Mouse (Mus musculus): ENCODE measurements at regions not wholly inside any gene's neighbourhood (a gene's known extent, or its start where the extent isn't known, plus 50 kb on each side); places are given as distances from the start of the nearest gene placed in this dataset.

DNA sequence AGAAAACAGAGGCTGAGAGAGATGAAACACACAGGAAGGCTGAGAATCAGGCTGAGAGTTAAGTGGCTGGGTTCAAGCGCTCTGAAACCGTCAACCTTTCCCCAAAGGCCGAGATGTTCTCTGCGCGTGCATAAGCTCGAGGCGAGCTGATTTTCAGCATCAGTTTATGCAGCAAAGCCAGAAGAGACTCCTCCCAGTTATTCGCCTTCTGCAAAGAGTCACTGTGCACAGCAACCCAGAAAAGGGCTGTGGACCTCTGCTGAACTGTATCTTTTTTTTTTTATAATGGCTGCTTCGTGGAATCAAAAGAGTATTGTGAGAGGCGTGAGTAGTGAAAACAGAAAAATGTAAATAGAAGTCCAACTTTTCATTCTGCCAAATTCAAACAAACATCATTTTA, 413.7 kb downstream of the Wdr11 start:
- no peak for ATAC-seq (replicated peaks)
- Histone ChIP-seq H3K36me3 (no peaks in the 10 kb centered on the region), H3K27me3 (no peaks in the 10 kb centered on the region), H3K4me3 (no peak overlapping the region), H3K9me3 (no peaks in the 10 kb centered on the region), H3K4me2 (replicated peaks) (no peak overlapping the region), H3K9ac (replicated peaks) (no peak overlapping the region), H3K4me1 (0 out of 2 replicates have a peak, but pooled peaks cover 3% of the 10 kb centered on the region), H3K27ac (replicated peaks) (no peak overlapping the region)
- WGBS: 42% methylated on average over 10 of the region's 10 CpGs

- no peaks in the 10 kb centered on the region for H3K27me3 ChIP-seq
- no peaks in the 10 kb centered on the region for H3K36me3 ChIP-seq
- 41% methylated on average over 6 of the region's 6 CpGs for WGBS
- H3K9ac ChIP-seq (replicated peaks): no peak overlapping the region
- no peaks in the 10 kb centered on the region for H3K9me3 ChIP-seq
- no peak overlapping the region for H3K27ac ChIP-seq (replicated peaks)
- H3K4me3 ChIP-seq: no peak overlapping the region
- no peaks in the 10 kb centered on the region for H3K4me1 ChIP-seq
- ATAC-seq (replicated peaks): no peak
- H3K4me2 ChIP-seq (replicated peaks): no peak overlapping the region
Measured at GRCm38 (mm10) chr7:130007993-130008583, 416.4 kb downstream of the Wdr11 start.

DNA sequence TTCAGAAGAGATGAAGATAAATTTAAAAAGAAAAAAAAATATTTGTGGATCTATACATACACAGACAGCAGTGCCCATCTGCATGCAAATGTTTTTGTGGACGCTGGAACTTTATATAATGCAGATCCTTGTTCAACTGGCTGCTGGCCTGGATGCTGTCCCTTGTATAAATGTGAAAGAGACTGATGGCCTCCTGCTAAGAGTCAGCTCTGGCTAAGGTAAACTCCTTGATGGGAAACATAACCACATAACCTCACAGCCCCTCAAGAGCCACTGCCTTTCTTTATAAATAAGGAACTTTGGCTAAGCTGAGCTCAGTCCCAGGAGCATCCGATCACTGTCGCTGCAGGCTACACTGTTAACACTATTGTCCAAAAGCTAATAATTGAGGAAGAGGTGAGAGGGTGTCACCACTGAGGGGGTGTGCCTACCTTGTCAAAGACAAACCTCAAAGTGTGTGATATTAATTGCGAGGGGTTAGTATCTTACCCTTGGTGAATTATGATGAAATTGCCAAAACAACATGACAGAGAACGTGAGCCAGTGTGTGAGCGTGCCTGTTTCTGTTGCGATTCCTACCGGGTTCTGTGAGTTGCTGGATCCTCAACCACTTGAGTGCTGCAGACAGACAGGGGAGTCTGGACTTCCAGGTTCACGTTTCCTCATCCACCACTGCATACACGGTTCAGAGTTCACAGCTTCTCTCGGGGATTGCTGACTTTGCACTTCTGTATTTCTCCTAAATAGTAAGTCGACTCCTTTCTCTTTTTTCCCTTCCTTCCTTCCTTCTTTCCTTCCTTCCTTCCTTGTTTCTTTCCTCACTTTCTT, 417.1 kb downstream of the Wdr11 start:
- 58% methylated on average over 12 of the region's 12 CpGs for WGBS
- Histone ChIP-seq H3K9me3 (no peaks in the 10 kb centered on the region), H3K4me1 (no peaks in the 10 kb centered on the region), H3K27ac (replicated peaks) (no peak overlapping the region), H3K27me3 (no peaks in the 10 kb centered on the region), H3K4me3 (no peak overlapping the region), H3K9ac (replicated peaks) (no peak overlapping the region), H3K4me2 (replicated peaks) (no peak overlapping the region), H3K36me3 (no peaks in the 10 kb centered on the region)
- no peak for ATAC-seq (replicated peaks)

- WGBS: 88% methylated on average over 8 of the region's 8 CpGs
- ATAC-seq (replicated peaks): no peak
- H3K36me3 ChIP-seq: no peaks in the 10 kb centered on the region
Measured at GRCm38 (mm10) chr7:130012067-130012466, 420.4 kb downstream of the Wdr11 start.

GRCm38 (mm10) chr7:130013109-130013508, 421.4 kb downstream of the Wdr11 start:
- no peaks in the 10 kb centered on the region for H3K9me3 ChIP-seq
- H3K27ac ChIP-seq (replicated peaks): no peak overlapping the region
- H3K4me3 ChIP-seq: no peak overlapping the region
- no peak overlapping the region for H3K4me2 ChIP-seq (replicated peaks)
- H3K9ac ChIP-seq (replicated peaks): no peak overlapping the region
- 81% methylated on average over 6 of the region's 6 CpGs for WGBS
- ATAC-seq (replicated peaks): no peak
- no peaks in the 10 kb centered on the region for H3K27me3 ChIP-seq
- no peaks in the 10 kb centered on the region for H3K36me3 ChIP-seq
- H3K4me1 ChIP-seq: no peaks in the 10 kb centered on the region

More at GRCm38 (mm10) chr7:130012067-130012466, 420.4 kb downstream of the Wdr11 start:
- no peaks in the 10 kb centered on the region for H3K4me1 ChIP-seq
- no peaks in the 10 kb centered on the region for H3K27me3 ChIP-seq
- no peak overlapping the region for H3K27ac ChIP-seq (replicated peaks)
- no peak overlapping the region for H3K4me3 ChIP-seq
- H3K9ac ChIP-seq (replicated peaks): no peak overlapping the region
- H3K9me3 ChIP-seq: no peaks in the 10 kb centered on the region
- no peak overlapping the region for H3K4me2 ChIP-seq (replicated peaks)

- ATAC-seq (replicated peaks): no peak
- no peaks in the 10 kb centered on the region for H3K27me3 ChIP-seq
- H3K4me3 ChIP-seq: no peak overlapping the region
- no peaks in the 10 kb centered on the region for H3K36me3 ChIP-seq
- no peaks in the 10 kb centered on the region for H3K4me1 ChIP-seq
- H3K4me2 ChIP-seq (replicated peaks): no peak overlapping the region
- no peaks in the 10 kb centered on the region for H3K9me3 ChIP-seq
- H3K9ac ChIP-seq (replicated peaks): no peak overlapping the region
- no peak overlapping the region for H3K27ac ChIP-seq (replicated peaks)
- 79% methylated on average over 10 of the region's 10 CpGs for WGBS
Measured at GRCm38 (mm10) chr7:130014609-130015008, 422.9 kb downstream of the Wdr11 start.

DNA sequence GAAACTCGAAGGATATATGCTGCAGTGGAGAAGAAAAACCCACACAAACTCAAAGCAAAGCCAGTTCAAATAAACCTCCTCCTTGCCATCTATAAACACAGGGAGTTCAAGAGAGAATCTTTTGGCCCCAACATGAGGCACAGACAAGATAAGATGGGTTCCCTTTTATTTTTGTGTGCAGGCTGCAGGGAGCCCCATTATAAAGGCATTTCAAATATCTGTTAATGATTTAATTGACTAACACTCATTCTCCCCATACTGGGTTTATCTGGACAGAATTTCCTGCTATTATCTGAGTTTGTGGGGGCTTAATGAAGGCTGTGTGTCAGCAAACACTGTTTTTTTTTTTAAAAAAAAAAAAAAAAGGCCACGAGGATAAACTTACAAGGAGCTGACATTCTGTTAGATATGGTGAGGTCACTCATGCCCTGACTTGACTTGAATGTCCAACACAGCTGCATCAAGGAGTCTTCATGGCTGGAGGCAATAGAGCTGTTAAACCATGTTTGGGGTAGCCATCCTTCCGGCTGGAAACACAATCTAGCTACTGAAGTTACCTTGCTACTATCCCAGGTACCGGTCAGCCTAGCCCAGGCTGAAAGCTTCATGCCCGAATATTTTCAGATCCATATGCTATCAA, 423.8 kb downstream of the Wdr11 start:
- H3K27ac ChIP-seq (replicated peaks): no peak overlapping the region
- 72% methylated on average over 5 of the region's 5 CpGs for WGBS
- no peaks in the 10 kb centered on the region for H3K4me1 ChIP-seq
- H3K4me3 ChIP-seq: no peak overlapping the region
- H3K4me2 ChIP-seq (replicated peaks): no peak overlapping the region
- no peak for ATAC-seq (replicated peaks)
- no peaks in the 10 kb centered on the region for H3K9me3 ChIP-seq
- no peak overlapping the region for H3K9ac ChIP-seq (replicated peaks)
- H3K27me3 ChIP-seq: no peaks in the 10 kb centered on the region
- H3K36me3 ChIP-seq: no peaks in the 10 kb centered on the region

- H3K9me3 ChIP-seq: no peaks in the 10 kb centered on the region
- H3K27me3 ChIP-seq: no peaks in the 10 kb centered on the region
- no peak overlapping the region for H3K4me2 ChIP-seq (replicated peaks)
- H3K36me3 ChIP-seq: no peaks in the 10 kb centered on the region
- WGBS: 72% methylated on average over 17 of the region's 17 CpGs
- no peak overlapping the region for H3K27ac ChIP-seq (replicated peaks)
- no peak overlapping the region for H3K9ac ChIP-seq (replicated peaks)
- no peak overlapping the region for H3K4me3 ChIP-seq
- no peaks in the 10 kb centered on the region for H3K4me1 ChIP-seq
- no peak for ATAC-seq (replicated peaks)
Measured at GRCm38 (mm10) chr7:130016015-130016874, 424.6 kb downstream of the Wdr11 start.

- Histone ChIP-seq H3K4me2 (replicated peaks) (no peak overlapping the region), H3K4me3 (no peak overlapping the region), H3K27ac (replicated peaks) (no peak overlapping the region), H3K27me3 (no peaks in the 10 kb centered on the region), H3K9me3 (no peaks in the 10 kb centered on the region), H3K4me1 (no peaks in the 10 kb centered on the region), H3K36me3 (no peaks in the 10 kb centered on the region), H3K9ac (replicated peaks) (no peak overlapping the region)
- no peak for ATAC-seq (replicated peaks)
- WGBS: 71% methylated on average over 4 of the region's 4 CpGs
Measured at GRCm38 (mm10) chr7:130018891-130019290, 427.2 kb downstream of the Wdr11 start.

DNA sequence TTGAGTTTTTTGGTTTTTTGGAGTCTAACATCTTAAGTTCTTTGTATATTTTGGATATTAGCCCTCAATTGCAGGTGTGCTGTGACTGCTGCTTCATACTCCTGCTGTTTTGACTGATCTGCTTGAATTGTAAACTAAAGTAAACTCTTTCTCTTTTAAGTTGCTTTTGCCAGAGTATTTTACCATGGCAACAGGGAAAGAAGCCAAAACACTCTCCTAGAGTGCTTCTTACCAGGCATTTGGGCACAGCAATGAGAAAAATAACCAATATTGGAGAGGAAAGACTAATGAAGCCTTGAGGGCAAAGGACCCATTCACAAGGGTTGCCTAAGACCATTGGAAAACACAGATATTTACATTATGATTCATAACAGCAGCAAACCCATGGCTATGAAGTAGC, 437.3 kb downstream of the Wdr11 start:
- Histone ChIP-seq H3K27ac (replicated peaks) (no peak overlapping the region), H3K9me3 (no peaks in the 10 kb centered on the region), H3K4me1 (peaks cover 5% of the 10 kb centered on the region; the same call in 1 of the 2 replicates), H3K36me3 (no peaks in the 10 kb centered on the region), H3K27me3 (no peaks in the 10 kb centered on the region), H3K4me2 (replicated peaks) (no peak overlapping the region), H3K9ac (replicated peaks) (no peak overlapping the region), H3K4me3 (no peak overlapping the region)
- ATAC-seq (replicated peaks): no peak

- H3K9ac ChIP-seq (replicated peaks): no peak overlapping the region
- no peaks in the 10 kb centered on the region for H3K9me3 ChIP-seq
- no peak overlapping the region for H3K4me3 ChIP-seq
- H3K4me1 ChIP-seq: peaks cover 5% of the 10 kb centered on the region; the same call in 1 of the 2 replicates
- H3K27ac ChIP-seq (replicated peaks): no peak overlapping the region
- no peaks in the 10 kb centered on the region for H3K27me3 ChIP-seq
- no peaks in the 10 kb centered on the region for H3K36me3 ChIP-seq
- no peak for ATAC-seq (replicated peaks)
- no peak overlapping the region for H3K4me2 ChIP-seq (replicated peaks)
- 95% methylated on average over 4 of the region's 4 CpGs for WGBS
Measured at GRCm38 (mm10) chr7:130030711-130031110, 439.0 kb downstream of the Wdr11 start.

- no peak for ATAC-seq (replicated peaks)
- Histone ChIP-seq H3K36me3 (no peaks in the 10 kb centered on the region), H3K27me3 (no peaks in the 10 kb centered on the region), H3K4me2 (replicated peaks) (no peak overlapping the region), H3K4me3 (no peak overlapping the region), H3K9me3 (no peaks in the 10 kb centered on the region), H3K9ac (replicated peaks) (no peak overlapping the region), H3K27ac (replicated peaks) (no peak overlapping the region), H3K4me1 (no peaks in the 10 kb centered on the region)
- 15% methylated on average over 5 of the region's 5 CpGs for WGBS
Measured at GRCm38 (mm10) chr7:130036235-130036634, 444.6 kb downstream of the Wdr11 start.
